Mouse (Mus musculus): ENCODE data around the gene Dera.
A peak's percentile ranks its signal among the peaks of the same experiment; 100 is the strongest.

Dera gene

DNA sequence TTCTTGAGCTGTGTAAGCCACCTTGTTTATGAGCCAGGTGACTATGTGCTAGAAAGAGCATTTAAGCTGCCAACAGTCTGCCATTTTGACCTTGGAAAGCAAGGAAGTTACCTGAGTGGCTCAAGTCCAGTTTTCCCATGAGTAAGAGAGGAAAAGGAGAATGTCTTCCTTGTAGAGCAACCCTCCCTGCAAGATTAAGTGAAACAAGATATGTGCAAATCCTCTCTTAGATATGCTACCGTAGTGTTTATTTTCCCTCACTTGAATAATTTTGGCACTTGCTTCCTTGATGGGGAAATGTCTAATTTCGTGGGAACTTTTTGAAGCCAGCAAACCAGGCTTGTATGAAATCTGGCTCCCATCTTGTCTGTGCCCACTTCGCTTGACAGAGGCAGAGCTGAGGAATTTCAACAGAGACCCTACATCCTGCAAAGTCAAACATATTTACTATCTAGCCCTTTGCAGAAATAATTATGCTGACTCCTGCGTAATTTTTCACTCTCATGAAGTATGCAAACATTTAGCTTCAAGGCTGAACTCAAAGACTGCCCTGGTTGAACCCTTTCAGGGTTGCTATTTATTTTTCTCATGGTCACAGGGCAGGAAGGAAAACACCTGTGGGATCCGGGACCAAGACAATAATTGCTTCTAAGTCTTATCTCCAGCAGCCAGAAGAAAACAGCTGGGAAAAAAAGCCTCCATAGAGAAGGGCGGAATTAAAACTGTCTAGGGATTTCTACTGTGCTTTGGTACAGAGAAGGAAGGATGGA is 132.0 kb downstream of the Dera start:
- DNase-seq (ENCODE audit: low read depth, low spot score), result no peak

DNA sequence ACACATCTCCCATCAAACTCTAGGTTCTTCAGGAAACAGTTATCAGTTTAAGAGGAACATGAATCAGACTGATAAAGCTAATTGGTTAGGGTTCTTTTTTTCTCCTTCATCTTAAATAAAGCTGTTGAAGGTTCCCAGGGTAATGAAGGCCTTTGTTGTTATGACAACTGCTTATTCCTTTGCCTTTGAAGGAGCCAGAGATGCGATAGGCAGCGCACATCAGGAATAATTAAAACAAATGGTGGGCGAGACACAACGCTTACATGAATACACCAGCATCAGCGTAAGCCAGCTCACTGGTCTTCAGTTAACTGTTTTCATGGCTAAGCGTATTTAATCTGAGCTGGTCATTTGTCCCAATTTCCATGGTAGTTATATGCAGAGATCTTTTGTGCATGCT is 132.9 kb downstream of the Dera start:
- no peak for DNase-seq (ENCODE audit: low read depth, low spot score)

DNA sequence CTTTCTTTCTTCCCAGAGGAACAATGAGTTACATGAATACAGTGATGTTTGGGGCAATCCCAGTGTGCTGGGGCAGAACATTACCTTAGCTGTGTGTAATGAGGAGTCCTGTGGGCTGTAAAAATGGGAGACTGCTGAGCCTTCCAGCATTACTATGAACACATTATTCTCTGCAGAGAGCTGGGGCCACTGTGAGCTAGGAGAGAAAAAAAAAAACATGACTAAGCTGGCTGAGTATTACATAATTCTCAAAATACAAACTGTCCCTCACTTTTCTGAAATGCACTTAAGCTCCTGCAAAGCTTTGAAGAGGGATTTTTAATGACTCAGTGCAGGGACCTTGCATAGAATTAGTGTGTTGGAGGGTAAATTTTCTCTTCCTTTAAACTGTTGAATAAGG is 143.3 kb downstream of the Dera start:
- peak; percentile 31 for DNase-seq (ENCODE audit: low read depth, low spot score)

DNA sequence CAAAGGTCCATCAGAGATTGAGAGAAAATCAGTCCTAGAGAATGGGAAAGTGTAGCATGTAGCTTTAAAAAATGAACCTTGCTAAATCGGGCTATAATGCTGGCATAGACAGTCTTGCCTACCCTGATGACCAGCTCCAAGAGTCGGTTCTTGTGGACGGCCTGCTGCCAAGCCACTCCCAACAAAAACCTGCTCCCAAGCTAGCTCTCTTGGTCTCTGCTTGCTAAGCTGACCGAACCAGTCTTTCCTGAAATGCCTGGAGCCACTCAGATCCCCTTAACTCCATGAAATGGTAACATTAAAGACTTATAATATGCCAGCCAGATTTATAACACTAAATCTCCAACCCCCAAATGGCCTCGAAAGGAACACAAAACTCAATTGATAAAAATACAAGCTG is 146.9 kb downstream of the Dera start:
- DNase-seq (ENCODE audit: low read depth, low spot score), result no peak

Measured in telencephalon, adult 2 months (tissue).